Mouse (Mus musculus): ENCODE results near the gene Zfp423. TPM values are rescaled to one million over a fixed set of nuclear protein-coding genes. Genes with fewer than 3 reads are reported as not detected.
A peak's percentile ranks its signal among the peaks of the same experiment; 100 is the strongest.

The Zfp423 gene
- polyA plus RNA-seq, 1 experiment = 18.1 TPM

DNA sequence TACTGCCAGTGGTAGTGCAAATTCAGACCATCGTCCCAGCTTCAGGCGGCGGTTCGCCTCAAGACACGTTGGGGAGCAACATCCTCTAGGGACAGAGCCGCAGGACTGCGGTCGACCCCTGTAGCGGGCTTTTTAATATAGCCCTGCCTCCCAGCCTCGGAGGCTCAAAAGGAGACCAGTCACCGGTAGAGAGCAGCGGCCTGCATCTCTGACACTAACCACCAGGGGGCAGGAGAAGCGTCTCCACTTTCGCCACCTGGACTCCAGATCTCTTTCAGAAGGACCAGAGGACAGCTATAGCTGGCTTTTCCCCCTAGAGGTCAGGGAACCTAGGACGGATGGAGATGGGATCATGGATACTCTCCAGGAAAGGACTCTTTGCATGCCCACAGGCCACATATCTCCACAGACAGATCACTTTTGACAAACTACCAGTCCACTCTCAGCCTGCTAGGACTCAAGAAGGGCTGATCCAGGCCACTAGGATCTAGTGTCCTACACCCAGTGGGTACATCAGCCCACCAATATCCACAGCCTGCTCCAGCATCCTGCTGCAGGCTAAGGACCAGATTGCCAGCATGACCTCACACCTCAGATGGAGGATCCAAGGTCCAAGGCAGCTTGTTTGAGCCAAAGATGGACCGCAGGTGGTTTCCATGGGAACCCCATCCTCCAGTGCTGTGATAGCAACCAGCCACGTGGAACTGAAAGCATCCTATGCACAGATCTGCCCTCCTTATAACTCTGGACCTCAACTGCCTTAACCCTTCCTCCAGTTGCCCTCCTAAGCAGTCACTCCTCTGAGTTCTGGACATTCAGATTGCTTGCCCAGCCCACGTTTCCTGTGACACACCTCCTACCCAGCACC lies 295.8 kb downstream of the Zfp423 start:
- peak; percentile 49 for DNase-seq (ENCODE audit: low spot score)

DNA sequence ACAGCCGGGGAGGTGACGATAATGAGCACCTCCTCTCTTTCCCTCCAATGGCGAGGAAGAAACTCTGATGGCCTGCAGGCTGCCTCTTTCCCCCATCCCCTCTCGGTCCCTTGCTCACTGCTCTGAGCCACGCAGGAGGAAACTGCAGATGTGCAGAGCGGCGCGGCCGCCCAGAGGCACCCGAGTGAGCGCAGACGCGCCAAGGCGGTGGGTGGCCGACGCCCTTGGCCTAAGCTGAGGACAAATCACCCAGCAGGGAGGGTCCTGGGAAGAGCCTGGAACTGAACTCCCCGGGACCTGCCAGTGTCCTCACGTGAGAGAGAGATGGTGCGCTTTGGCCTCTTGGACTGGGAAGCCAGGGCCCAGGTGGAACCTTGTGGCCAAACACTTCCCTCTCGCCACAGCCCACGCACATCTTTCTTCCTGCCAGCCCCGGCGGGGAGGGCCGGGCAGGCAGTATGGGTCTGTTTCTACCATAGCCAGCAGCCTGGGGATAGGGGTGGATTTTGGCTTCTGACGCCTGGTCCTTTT lies 296.5 kb downstream of the Zfp423 start:
- DNase-seq (ENCODE audit: low spot score) = no peak

DNA sequence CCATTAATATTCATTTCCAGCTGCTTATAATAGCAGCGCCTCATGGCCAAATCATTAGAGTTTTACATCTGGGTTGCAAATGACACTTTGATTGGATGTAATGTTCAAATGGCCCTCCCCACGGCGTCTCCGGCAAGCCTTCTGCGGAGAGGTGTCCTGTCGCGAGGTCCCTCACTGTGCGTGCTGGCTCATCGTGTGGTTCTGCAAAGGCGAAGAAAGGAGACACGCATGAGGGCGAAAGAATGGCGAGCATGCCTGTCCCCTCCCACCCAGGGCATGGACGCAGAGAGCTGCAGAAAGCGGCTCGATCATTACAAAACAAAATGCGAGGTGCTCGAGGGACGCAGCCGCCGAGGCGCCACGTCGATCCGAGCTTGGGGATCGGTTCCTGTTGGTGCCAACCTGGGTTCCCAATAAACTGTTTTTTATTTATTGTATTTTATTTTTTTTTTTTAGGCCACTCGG lies 297.1 kb downstream of the Zfp423 start:
- DNase-seq (ENCODE audit: low spot score) = no peak

DNA sequence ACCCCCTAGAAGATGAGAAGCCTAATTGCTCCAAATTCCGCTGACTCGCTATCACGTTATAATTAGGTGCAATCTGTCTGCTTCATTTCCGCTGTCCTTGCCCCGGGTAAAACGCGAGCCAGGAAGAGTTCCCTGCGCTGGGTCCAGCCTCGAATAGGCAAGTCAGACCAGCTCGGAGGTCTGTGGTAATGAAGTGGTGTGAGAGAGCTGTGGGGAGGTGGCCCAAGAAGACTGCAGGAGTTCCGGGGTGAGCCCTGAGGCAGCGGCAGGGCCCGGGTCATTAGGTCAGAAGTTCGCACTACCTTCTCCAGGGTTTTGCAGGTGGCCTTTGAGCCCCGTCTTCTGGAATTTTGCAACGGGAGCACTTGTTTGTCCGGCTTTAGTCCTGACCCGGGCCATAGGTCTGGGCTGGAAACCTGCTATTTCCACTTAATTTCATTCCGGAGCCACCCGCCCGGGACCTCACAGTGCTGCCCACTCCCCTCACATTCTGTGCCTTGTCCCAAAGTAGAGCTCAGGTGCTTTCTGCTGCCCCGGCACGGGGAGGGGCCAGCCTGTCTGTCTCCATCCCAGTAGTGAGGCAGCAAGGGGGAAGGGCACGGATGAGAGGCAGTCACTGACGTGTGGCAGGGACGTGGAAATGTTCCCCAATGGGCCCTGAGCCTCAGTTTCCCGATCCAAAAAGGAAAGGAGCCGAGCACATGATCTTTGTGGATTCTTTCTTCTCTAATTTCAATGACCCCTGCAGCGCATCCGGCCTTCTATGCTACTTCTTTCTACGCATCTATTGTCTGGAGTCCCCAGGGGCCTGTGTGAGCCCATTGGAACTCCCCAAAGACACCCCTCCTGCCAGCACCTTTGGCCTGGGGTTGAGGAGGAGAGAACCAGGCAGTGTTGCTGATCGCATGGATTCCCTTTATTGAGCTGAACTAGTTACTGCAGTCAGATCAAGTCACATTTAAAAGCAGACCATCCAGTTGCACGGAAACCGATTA lies 298.2 kb downstream of the Zfp423 start:
- no peak for DNase-seq (ENCODE audit: low spot score)

DNA sequence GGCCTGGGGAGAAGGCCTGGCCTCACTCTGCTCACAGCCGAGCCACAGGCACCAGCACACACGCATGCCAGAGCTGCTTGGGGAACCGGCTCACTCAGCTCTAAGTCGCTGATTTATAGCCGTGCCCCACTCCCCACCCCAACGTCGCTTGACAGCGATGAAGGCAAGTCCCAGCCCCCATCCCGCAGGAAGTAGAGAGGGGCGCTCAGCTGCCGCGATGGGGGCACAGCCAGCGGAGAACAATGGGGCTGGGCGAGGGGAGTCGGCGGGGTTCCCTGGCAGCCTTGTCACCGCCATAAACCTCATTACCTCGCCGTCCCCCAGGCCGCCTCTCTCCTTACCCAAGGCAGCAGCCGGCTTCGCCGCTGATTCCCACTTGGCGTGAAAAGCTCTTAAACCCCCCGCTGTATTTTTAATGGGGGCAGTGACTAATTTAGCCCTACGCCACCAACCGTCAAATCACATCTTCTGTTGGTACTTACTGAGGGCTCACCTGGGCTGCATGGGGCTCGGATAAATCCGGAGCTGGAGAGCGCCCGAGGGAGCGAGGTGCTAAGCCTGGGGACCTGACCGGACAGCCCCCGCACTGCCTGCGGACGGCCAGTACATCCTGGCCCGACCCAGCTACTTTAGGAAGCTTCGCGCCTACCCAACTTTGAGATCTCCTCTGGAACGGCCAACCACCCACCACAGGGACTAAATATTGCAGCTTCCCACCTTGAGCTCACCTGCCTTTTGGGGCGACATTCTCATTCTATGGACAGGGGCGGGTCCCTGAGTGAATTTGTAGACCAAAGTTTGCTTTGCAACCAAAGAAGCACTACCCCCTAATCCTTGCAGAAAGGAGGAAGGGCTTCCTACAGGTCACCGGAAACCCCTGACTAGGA lies 299.1 kb downstream of the Zfp423 start:
- no peak for DNase-seq (ENCODE audit: low spot score)

DNA sequence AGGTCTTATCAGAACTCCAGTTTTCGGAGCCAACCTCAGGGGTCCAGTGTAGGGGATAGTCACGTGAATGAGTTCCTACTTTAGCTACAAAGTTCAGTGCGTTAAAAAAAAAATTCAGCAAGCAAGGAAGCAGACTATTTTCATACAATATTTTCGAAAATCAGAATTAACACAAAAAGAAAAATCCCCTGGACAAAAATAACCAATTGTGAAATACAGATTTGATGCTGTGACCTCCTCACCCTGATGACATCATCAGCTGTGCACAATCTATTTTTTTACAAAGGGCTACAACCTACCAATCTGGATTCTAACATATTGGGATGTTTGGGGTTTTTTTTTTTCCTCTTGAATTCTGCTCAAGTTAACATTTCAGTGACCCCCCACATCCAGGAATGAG lies 301.9 kb downstream of the Zfp423 start:
- DNase-seq (ENCODE audit: low spot score) = no peak

DNA sequence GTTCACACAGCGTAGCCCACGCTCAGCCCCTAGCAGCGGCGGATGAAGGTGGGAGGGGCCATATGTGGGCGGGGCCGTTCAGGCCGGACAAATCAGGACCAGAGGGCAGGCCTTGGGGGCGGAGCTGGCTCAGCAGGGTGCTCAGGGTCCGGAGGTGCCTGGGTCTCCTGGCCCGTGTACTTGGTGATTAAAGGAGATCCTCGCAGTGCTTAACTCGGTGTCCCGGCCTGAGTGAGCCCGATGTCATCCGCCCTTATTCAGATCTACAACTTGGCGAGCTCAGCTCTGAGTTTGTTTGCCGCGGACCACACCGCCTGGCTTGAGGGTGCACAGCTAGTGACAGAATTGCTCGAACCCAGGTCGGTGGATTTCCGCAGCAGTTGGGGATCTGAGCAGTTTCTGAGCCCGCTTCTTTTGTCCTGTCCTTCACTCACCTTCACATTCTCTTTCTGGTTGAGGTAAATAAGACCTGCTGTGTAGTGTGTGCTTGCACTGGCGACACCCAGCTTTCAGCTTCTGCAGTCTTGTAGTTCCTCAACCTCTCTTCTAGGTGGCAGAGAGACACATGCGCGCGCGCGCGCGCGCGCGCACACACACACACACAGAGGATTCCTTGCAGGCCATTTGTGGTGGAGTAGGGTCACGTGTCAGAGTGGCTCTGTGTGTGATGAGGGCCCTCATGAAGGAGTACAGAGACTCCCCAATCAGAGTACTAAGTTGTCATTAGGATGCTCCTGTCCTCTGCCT lies 302.7 kb downstream of the Zfp423 start:
- no peak for DNase-seq (ENCODE audit: low spot score)

DNA sequence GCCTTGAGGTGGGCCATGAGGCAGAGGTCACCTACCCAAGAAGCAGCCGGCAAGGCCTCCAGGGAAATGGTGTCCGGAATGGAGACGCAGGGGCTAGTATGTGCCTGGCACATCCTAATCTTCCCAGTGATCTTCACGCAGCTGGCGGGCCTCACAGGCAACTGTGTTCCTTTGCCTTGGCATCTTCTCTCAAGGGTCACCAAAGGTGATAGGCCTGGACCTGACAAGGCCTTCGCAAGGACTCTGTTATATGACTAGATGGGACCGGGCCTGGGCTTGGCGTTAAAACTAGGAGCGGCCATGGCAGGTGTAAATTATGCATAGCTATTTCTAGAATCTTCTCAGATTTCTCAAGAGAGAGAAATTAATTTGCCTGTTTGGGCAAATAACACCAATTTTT lies 303.4 kb downstream of the Zfp423 start:
- no peak for DNase-seq (ENCODE audit: low spot score)

DNA sequence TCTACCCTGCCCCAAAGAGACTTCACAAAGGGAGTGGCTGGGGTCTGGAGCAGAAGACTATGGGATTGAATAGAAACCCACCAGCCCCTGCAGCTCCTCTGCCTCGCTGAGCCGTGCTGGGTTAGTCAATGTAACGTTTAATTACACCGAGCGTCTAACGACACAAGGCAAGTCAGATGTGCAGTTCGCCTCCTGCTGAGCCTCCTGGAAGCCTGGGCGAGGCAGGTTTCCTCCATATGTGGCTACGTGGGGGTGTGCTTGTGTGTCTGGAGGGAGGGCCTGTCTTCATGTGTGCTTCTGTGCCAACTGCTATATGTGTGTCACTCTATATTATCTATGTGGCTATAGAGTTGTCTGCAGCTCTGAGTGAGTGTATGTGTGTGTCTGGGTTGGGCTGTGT lies 311.6 kb downstream of the Zfp423 start:
- DNase-seq (ENCODE audit: low spot score) = no peak

DNA sequence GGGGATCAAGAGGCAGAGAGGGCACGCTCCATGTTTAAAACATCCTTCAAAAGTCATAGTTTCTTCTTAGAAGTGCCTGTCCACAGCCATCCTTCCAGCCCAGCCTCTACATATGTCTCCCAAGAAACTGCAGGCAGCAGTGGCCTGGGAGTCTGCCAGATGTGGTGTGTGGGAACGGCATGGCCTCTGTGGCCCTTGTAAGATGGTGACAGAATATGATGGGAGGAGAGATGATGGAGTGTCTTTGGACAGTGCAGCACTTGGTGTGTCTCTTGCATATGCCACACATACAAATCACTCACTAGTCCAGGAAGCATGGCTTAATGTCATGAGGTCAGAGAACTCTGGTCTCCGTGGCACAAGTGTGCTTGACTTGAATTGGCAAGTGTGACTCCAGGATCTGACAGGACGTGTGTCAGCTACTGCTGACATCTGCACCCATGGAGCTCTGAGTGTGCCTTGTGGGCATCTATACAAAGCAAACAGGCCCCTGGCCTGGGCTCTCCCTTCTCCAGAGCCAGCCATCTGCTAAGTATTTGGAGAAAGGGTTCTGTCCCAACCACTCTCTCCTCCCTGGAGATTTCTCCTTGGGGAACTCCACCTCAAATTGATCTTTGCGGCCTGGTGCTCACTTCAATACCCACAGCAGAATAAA lies 313.4 kb downstream of the Zfp423 start:
- no peak for DNase-seq (ENCODE audit: low spot score)

DNA sequence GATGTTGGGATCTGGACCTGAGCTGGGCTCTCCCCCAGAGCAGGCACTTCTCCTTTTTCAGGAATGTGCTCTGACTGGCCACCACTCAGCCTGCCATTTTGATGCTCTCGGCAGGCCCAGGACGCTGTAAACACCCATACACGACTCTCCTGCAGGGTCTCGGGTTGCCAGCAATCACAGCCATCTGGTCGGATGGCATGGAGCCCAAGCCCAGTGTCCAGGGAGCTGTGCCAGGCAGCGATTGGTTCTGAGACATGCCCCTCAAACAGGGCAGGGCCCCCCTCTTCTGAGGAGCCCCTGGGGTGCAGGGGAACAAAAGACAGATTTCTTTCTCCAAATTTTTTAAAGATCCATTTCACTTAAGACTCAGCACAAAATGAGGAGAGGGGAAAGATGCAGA lies 314.0 kb downstream of the Zfp423 start:
- DNase-seq (ENCODE audit: low spot score) = no peak

DNA sequence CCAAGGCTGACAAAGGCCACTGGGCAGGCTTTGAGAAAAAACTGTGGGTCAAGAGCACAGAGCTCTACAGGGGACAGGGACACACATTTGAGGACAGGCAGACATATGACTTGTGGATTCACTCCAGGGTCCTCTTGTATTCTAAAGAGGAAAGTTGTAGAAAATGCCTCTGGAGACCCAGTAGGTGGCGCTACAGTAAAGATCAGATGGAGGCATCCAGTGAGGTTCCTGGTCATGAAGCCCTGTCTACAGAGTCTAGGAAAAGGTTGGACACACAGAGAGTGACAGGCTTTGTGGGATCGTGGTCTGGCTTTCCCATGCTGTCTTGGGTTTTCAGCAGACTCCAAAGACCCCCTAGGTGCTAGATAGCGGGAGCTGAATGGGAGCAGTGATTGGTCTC lies 318.5 kb downstream of the Zfp423 start:
- no peak for DNase-seq (ENCODE audit: low spot score)

DNA sequence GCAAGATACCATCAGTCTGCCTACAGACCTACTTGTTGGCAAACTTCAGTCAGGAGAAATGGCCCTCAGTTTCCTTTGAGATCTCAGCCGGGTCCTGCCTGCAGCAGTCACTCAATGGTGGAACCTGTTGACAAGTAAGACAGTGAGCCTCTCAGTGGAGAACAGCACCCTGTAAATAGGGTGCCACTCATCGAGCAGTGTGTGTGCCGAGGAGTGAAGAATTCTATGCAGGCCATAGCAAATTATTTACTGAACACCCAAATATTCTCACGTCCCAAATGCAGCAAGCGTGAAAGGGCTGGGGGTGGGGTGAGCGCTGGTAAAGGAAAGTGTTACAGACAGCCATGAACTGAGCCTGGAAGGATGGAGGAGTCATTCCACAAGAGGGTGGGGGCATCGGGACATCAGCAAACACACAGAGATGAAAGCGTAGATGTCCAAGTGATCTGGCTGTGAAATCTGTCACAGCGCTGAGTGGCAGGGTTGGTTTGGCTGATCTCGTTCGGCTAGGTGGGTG lies 323.1 kb downstream of the Zfp423 start:
- no peak for DNase-seq (ENCODE audit: low spot score)

DNA sequence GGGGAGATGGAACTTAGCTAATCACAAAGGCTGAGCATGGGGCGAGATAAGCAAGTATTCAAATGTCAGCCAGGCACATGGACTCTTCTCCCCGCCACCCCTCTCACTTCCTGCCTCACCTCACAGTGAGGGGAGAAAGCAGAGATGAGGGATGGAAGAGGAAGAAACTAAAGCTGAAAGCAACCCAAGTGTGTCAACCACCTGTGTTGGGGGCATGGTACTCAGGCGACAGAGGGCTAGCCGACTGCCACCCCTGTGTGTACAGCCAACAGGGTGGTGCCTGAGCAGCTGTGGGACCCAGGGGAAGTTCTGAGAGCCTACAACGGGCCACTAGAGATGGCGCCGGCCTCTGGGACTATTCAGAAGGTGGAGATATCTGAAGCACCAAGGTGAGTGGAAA lies 327.6 kb downstream of the Zfp423 start:
- no peak for DNase-seq (ENCODE audit: low spot score)

DNA sequence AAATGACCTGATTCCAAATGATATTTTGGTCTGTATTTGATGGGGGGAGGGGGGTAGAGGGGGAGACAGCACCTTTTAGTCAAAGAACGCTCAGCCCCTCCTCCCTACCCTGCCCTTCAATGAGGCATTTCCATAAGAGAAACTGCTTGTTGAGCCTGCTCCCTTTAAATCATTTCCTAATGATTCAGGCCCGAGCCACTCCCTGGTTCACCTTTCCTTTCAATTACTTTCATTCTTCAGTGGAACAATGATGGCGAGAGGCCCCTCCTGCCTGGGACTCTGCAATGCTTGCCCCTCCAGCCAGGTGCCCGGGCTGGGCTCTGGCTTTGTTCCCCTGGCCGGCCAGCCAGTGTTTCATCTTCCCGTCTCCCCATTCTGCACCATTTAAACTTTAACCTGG lies 329.7 kb downstream of the Zfp423 start:
- DNase-seq (ENCODE audit: low spot score) = no peak

DNA sequence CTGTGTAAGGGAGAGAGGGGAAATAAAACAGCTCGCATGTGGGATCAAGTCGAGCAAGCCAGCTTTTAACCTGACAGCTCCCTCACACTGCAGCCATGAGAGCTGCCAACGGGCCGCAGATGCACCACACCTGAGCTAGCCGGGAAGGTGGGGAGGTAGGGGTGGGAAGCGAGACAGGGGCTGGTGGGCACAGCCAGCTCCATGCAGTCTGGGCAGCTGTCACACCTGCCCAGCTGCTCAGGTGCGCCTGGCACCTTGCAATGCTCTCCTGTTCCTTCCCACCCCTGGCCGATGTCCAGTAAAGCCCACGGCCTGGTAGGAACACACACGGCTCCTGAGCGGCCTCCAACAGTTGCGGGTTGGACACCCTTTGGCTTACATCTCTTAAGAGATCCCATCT lies 338.2 kb downstream of the Zfp423 start:
- no peak for DNase-seq (ENCODE audit: low spot score)

DNA sequence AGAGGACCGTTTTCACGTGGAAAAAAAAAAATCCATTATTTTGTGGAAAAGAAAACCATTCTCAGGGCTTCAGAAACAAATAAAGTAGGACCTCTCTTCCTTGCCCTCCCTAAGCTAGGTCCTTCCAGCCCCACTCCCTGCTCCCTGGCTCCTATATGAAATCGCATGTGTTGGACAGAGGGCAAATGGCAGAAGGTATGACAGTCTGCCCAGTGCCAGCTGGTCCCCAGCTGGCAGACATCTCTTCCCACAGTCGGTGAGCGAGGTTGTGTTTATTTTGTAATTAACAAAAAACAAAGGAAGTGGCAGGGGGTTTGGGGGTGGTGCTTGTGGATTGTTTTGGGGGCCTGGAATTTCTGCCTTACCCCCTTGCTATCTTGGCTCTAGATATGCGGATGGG lies 339.2 kb downstream of the Zfp423 start:
- no peak for DNase-seq (ENCODE audit: low spot score)

DNA sequence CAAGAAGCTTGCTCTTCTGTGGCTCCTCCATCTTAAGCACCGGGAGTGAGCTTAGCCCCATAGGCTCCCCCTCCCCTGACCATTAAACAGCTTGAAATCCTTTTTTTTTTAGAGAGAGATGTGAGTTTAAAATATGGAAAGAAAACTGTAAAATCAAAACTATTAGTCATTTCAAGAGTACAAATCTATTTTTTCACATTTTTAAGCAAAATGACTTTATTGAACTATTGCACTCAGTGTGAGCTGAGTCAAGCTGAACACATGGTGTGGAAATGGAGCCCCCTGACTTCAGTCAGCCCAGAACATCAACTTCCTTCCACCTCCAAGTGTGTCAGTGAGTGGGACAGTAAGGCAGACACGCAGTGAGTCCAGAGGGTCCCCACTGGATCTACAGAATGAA lies 339.9 kb downstream of the Zfp423 start:
- no peak for DNase-seq (ENCODE audit: low spot score)

DNA sequence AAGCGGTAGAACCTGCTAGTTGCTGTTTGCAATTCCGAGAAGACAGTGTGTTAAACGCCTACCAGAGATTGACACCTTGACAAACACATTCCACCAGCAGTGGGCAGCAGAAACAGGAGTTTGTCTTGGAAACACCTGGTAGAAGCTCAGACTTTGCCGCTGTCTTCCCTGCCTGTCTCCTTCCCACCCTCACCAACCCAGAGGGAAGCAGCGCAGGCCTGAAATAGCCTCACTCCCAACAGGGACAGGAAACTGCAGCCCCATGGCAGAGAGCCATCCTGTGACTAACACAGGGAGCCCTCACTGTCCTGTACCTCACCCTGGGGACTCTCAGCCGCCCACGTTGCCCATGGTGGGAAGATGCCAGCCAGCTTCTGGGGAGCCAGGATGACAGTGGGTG lies 340.3 kb downstream of the Zfp423 start:
- no peak for DNase-seq (ENCODE audit: low spot score)

DNA sequence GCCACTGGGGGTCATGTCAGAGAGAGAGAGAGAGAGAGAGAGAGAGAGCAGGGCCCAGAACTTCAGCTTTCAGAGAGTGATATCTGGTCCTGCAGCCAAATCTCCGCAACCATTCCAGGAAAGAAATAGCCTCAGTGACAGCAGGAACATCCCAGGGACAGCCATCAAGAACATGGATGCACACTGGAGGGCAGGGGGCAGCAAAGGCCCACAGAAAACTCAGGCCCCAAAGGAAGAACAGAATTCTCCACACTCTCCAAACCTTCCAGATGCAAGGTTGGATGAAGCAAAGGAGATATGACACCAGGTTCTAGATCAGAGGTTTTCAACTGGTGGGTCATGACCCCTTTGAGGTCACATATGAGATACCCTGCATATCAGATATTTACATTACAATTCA lies 345.7 kb downstream of the Zfp423 start:
- no peak for DNase-seq (ENCODE audit: low spot score)

Data from urinary bladder, adult 2 months (tissue).